Mouse (Mus musculus) Patski (cell line): ENCODE data around the gene Aldh6a1. TPM values are rescaled to one million over a fixed set of nuclear protein-coding genes. Genes with fewer than 3 reads are reported as not detected.
A peak's percentile ranks its signal among the peaks of the same experiment; 100 is the strongest.

Experiments used
- ATAC-seq: fragments of 100-300 bp; one replicate; pipeline ENCODE4 v1.8.0; 2021
- CTCF ChIA-PET: fragments of 350-600 bp; sonication (Branson Sonifier 250); formaldehyde crosslinking; loops from one replicate; lab custom pipeline; 2022; ENCODE audit warnings: inconsistent platforms; lab: Charles Lee
- POLR2A ChIA-PET: fragments of 350-600 bp; sonication (Branson Sonifier 250); formaldehyde crosslinking; loops from one replicate; lab custom pipeline; 2022; ENCODE audit warnings: antibody characterized with exemption, inconsistent platforms; lab: Charles Lee
- DNase-seq: peaks from one replicate; pipeline ENCODE4 v3.0.0-alpha.2; 2011; ENCODE audit warnings: low read depth, low spot score
- H3K27me3 ChIP-seq: fragments of 371-371 bp; one replicate; pipeline ENCODE4 v1.5.1; 2021
- CTCF ChIP-seq: fragments of 100-300 bp; IDR thresholded peaks from one replicate; pipeline ENCODE4 v1.5.1; 2021
- in situ Hi-C: fragments of 300-500 bp; cut with MboI; formaldehyde crosslinking; loops from 3 replicates; pipeline ENCODE4 v1.11.1; 2018; ENCODE audit warnings: low pct_unique_long_range_greater_than_20kb, mixed read lengths
- polyA plus RNA-seq: library from polyadenylated mRNA; unstranded; gene quantifications from one replicate; pipeline ENCODE4 v1.2.3, GENCODE M21; 2021

Gene Aldh6a1
- polyA plus RNA-seq, 1 experiment from 2014 or later = 25.0 TPM

GRCm38 (mm10) chr12:84416834-84417604 lies 33.8 kb downstream of the Aldh6a1 start, which contains the start of gene Rnf113a2:
Gene Rnf113a2 (plus strand): TSS chr12:84417196.
- in situ Hi-C loops = no loop called here
- ATAC-seq (no peak), DNase-seq (no peak)
- ChIA-PET POLR2A (interaction anchor here (0.8 kb wide), 1 partner anchor 31 kb away, joined by 3 read pairs; no protein-coding TSS in a partner anchor), CTCF (interaction anchor here (1.3 to 1.4 kb wide), 2 partner anchors 12 to 18 kb away, joined by 3 to 4 read pairs; no protein-coding TSS in a partner anchor)
- no peak for TF ChIP-seq CTCF
- H3K27me3 ChIP-seq = no peaks in the 10 kb centered on the region

- POLR2A ChIA-PET = no interaction called here
Measured at GRCm38 (mm10) chr12:84408819-84409507, 41.8 kb downstream of the Aldh6a1 start, which contains the start of the genes Entpd5 and Bbof1. Gene Entpd5 (minus strand): TSS chr12:84409029. Gene Bbof1 (plus strand): TSS chr12:84409071.

GRCm38 (mm10) chr12:84407874-84408818 lies 42.7 kb downstream of the Aldh6a1 start:
- no peak for TF ChIP-seq CTCF
- no peak for DNase-seq
- in situ Hi-C loops = loop anchor here (5.0 kb wide), 1 partner anchor 46 kb away; the partner anchor contains the start of genes Coq6 and Fam161b
- POLR2A ChIA-PET = no interaction called here
- peak; percentile 49 for ATAC-seq
- no peaks in the 10 kb centered on the region for H3K27me3 ChIP-seq
- CTCF ChIA-PET = no interaction called here

More at GRCm38 (mm10) chr12:84408819-84409507, 41.8 kb downstream of the Aldh6a1 start, which contains the start of the genes Entpd5 and Bbof1:
- no peak for DNase-seq
- CTCF ChIA-PET = interaction anchor here (1.0 kb wide), 1 partner anchor 40 kb away, joined by 3 read pairs; no protein-coding TSS in a partner anchor
- H3K27me3 ChIP-seq = no peaks in the 10 kb centered on the region
- peak; percentile 78 for ATAC-seq
- in situ Hi-C loops = loop anchor here (5.0 kb wide), 1 partner anchor 47 kb away; the partner anchor contains the start of genes Coq6 and Fam161b
- no peak for TF ChIP-seq CTCF

GRCm38 (mm10) chr12:84407259-84407658 lies 43.5 kb downstream of the Aldh6a1 start:
- DNase-seq (no peak), ATAC-seq (no peak)
- in situ Hi-C loops = loop anchor here (5.0 kb wide), 1 partner anchor 45 kb away; the partner anchor contains the start of genes Coq6 and Fam161b
- POLR2A ChIA-PET = no interaction called here
- no peaks in the 10 kb centered on the region for H3K27me3 ChIP-seq
- TF ChIP-seq CTCF = peak; percentile 32
- CTCF ChIA-PET = no interaction called here

- DNase-seq = no peak
- no peak for ATAC-seq
- H3K27me3 ChIP-seq = no peaks in the 10 kb centered on the region
- in situ Hi-C loops = no loop called here
- POLR2A ChIA-PET = no interaction called here
- no peak for TF ChIP-seq CTCF
- CTCF ChIA-PET = interaction anchor here (0.6 to 1.2 kb wide), 3 partner anchors 12 to 62 kb away, joined by 3 read pairs; partner anchors contain the start of gene Rnf113a2
Measured at GRCm38 (mm10) chr12:84404541-84404940, 46.3 kb downstream of the Aldh6a1 start.

GRCm38 (mm10) chr12:84402923-84403322 lies 47.9 kb downstream of the Aldh6a1 start:
- DNase-seq = no peak
- POLR2A ChIA-PET = no interaction called here
- CTCF ChIA-PET = no interaction called here
- H3K27me3 ChIP-seq = no peaks in the 10 kb centered on the region
- in situ Hi-C loops = no loop called here
- no peak for ATAC-seq
- TF ChIP-seq CTCF = no peak

- DNase-seq = no peak
- no peak for ATAC-seq
- TF ChIP-seq CTCF = no peak
- POLR2A ChIA-PET = no interaction called here
- CTCF ChIA-PET = no interaction called here
- in situ Hi-C loops = no loop called here
- no peaks in the 10 kb centered on the region for H3K27me3 ChIP-seq
Measured at GRCm38 (mm10) chr12:84400653-84401052, 50.2 kb downstream of the Aldh6a1 start.

- ATAC-seq (no peak), DNase-seq (no peak)
- ChIA-PET POLR2A (no interaction called here), CTCF (no interaction called here)
- no peaks in the 10 kb centered on the region for H3K27me3 ChIP-seq
- in situ Hi-C loops = no loop called here
- no peak for TF ChIP-seq CTCF
Measured at GRCm38 (mm10) chr12:84400068-84400467, 50.7 kb downstream of the Aldh6a1 start.

GRCm38 (mm10) chr12:84399663-84400062 lies 51.1 kb downstream of the Aldh6a1 start:
- ChIA-PET CTCF (interaction anchor here (1.5 kb wide), 1 partner anchor 17 kb away, joined by 4 read pairs; the partner anchor contains the start of gene Rnf113a2), POLR2A (no interaction called here)
- no peak for ATAC-seq
- in situ Hi-C loops = no loop called here
- DNase-seq = no peak
- no peak for TF ChIP-seq CTCF
- no peaks in the 10 kb centered on the region for H3K27me3 ChIP-seq
